Mouse (Mus musculus): ENCODE measurements around the gene Clnk. TPM values are rescaled to one million over a fixed set of nuclear protein-coding genes. Genes with fewer than 3 reads are reported as not detected.
"Not testable (repeated sequence)": the region's sequence is repeated elsewhere in the genome, so short reads cannot be mapped to it uniquely, and the experiment has no call there.

The Clnk gene
- not detected in 2 replicates for polyA plus RNA-seq (2016; fragmentation: Nextera tagmentation; extraction: Ambion mirVana)

DNA sequence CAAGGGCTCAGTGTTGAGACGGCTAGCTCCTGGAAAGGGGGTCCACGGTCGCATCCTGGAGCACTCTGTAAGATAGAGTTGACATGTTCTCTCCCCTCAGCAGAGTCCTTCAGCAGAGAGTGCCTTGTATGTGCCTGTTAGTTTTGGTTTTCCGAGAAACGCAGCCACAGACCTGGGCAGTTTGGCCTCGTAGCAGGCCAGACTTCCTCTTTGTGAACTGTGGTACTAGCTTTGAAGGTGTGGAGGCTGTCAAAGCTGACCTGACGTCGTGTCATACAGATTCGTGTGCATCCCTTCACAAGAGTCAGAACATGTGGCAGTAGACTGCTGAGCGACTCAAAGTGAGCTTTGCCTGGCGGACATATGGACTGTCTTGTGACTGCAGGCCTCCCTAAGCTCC, at the start of gene Clnk:
TSS of gene Clnk (minus strand) at position 191 of the 400 bp plus-strand sequence.
- 71% methylated on average over 11 of the region's 11 CpGs for WGBS
- Histone ChIP-seq H3K27me3 (0 out of 2 replicates have a peak, but pooled peaks cover 3% of the 10 kb centered on the region), H3K4me2 (no peak within 1 kb of the TSS), H3K9ac (replicated peaks) (no peak within 1 kb of the TSS), H3K9me3 (no peaks in the 10 kb centered on the region), H3K4me3 (replicated peaks) (no peak within 1 kb of the TSS), H3K36me3 (no peaks in the 10 kb centered on the region), H3K27ac (no peak within 1 kb of the TSS), H3K4me1 (replicated peaks) (peaks cover 14% of the 10 kb centered on the region)
- no peak for ATAC-seq (ENCODE audit: insufficient number of reproducible peaks, insufficient read depth, low FRiP score, low TSS enrichment, low read depth)

DNA sequence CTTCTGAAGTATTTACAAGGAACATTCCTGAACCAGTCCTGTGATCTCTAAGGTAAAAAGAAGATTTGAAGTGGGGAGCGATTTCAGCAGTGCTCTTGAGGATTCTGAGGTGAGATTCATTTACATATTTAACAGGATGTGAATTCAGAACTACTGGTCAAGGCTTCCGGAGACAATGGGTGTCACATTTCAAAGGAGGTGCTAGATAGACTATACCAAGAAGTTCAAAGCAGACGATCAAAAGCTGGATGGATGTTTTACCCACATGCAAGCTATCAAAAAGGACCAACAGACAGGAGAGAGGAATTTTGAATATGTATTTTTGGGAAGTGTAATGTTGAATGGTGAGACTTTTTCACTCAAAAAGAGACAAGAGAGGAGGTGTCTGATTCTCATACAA, 28.7 kb upstream of the Clnk start:
- Histone ChIP-seq H3K4me3 (replicated peaks) (no peak overlapping the region), H3K9ac (replicated peaks) (no peak overlapping the region), H3K27ac (no peak overlapping the region), H3K4me2 (no peak overlapping the region), H3K27me3 (no peaks in the 10 kb centered on the region), H3K36me3 (no peaks in the 10 kb centered on the region), H3K9me3 (no peaks in the 10 kb centered on the region), H3K4me1 (replicated peaks) (no peaks in the 10 kb centered on the region)
- no peak for ATAC-seq (ENCODE audit: insufficient number of reproducible peaks, insufficient read depth, low FRiP score, low TSS enrichment, low read depth)
- WGBS = 37% methylated on average over 3 of the region's 3 CpGs

DNA sequence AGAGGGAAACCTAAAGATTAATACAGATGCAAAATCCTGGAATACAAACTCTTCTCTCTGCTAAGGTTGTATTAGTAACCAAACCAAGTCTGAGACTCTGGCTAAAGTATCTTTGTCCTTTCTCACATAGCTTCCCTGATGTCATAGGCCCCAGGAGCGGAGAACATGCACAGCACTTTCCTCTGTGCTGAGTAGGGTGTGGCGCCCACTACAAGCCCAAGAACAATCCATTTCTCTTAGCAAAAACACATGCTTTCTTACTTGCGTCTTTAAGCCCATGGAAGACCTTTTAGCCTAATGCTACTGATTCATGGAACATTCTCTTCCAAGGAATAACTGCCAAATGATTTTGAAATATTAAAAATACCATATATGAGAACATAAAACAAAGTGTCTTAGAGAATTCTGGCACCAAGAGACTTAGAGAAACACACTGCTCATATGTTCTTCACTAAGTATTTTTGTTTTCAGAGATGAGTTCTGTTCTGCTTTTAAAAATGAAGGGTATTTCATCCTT, 28.0 kb upstream of the Clnk start:
- 93% methylated on average over 3 of the region's 3 CpGs for WGBS
- Histone ChIP-seq H3K36me3 (no peaks in the 10 kb centered on the region), H3K27ac (no peak overlapping the region), H3K4me1 (replicated peaks) (no peaks in the 10 kb centered on the region), H3K4me2 (no peak overlapping the region), H3K9me3 (no peaks in the 10 kb centered on the region), H3K27me3 (no peaks in the 10 kb centered on the region), H3K4me3 (replicated peaks) (no peak overlapping the region), H3K9ac (replicated peaks) (no peak overlapping the region)
- no peak for ATAC-seq (ENCODE audit: insufficient number of reproducible peaks, insufficient read depth, low FRiP score, low TSS enrichment, low read depth)

DNA sequence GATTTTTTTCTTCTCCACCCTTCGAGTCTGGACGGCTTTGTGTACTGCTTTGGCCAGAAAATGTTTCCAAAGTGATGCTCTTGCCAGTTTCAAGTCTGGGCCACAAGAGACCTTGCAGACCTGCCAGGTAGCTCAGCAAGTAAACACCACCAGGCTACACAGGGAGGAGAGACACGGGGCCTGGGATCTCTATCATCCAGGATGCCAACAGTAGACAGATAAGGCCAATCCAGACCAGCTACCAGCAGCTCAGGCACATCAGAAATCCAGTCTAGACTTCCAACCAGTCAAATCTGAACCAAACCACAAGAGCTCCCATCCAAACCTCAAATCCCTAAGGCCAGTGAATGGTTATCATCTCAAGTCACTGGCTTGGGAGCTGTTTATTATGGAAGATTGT, 26.3 kb upstream of the Clnk start:
- no peaks in the 10 kb centered on the region for H3K36me3 ChIP-seq
- 91% methylated on average over 3 of the region's 3 CpGs for WGBS
- H3K27ac ChIP-seq = no peak overlapping the region
- H3K9me3 ChIP-seq = no peaks in the 10 kb centered on the region
- no peak overlapping the region for H3K9ac ChIP-seq (replicated peaks)
- H3K4me3 ChIP-seq (replicated peaks) = no peak overlapping the region
- no peak overlapping the region for H3K4me2 ChIP-seq
- no peak for ATAC-seq (ENCODE audit: insufficient number of reproducible peaks, insufficient read depth, low FRiP score, low TSS enrichment, low read depth)
- no peaks in the 10 kb centered on the region for H3K4me1 ChIP-seq (replicated peaks)
- no peaks in the 10 kb centered on the region for H3K27me3 ChIP-seq

DNA sequence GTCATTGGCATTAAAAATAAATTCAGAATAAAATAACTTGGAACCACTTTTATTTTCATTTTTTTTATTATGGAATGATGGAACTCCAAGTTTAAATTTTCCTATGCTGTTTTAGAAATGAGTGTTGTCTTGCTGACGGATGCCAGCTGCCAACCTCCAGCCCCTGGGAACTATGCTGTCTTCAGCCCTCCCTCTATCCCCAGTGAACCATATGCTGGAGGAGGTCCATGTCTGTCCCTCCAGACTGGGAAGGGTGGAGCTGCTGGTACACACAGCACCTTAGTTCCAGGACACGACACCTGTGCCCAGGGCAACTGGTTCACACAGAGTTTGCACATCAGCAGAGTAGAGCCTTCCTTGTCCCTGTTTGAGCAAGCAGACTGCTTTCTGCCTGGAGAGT, 22.4 kb upstream of the Clnk start:
- H3K4me1 ChIP-seq (replicated peaks) = 0 out of 2 replicates have a peak, but pooled peaks cover 5% of the 10 kb centered on the region
- H3K27ac ChIP-seq = no peak overlapping the region
- no peaks in the 10 kb centered on the region for H3K36me3 ChIP-seq
- H3K4me2 ChIP-seq = no peak overlapping the region
- no peaks in the 10 kb centered on the region for H3K9me3 ChIP-seq
- H3K9ac ChIP-seq (replicated peaks) = no peak overlapping the region
- WGBS = 70% methylated on average over 2 of the region's 2 CpGs
- H3K4me3 ChIP-seq (replicated peaks) = no peak overlapping the region
- no peak for ATAC-seq (ENCODE audit: insufficient number of reproducible peaks, insufficient read depth, low FRiP score, low TSS enrichment, low read depth)
- no peaks in the 10 kb centered on the region for H3K27me3 ChIP-seq

DNA sequence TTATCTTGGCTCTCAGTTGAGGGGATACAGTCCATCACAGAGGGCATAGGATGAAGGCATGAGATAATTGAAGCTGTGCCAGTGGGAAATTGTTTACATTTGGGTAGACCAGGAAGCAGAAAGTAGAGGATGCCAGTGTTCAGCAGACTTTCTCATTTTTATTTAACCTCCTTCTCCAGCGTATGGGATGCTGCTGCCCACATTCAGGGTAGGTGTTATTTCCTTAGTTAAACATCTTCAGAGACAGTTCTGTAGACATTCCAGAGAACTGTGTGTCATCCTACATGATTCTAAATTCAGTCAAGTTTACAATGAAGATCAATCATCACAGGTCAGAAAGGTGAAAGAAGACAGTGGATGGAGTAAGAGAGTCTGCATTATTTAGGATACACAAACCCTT, 12.0 kb upstream of the Clnk start:
- Histone ChIP-seq H3K36me3 (no peaks in the 10 kb centered on the region), H3K27me3 (no peaks in the 10 kb centered on the region; the same call in 1 of the 2 replicates), H3K27ac (no peak overlapping the region), H3K4me1 (replicated peaks) (no peaks in the 10 kb centered on the region), H3K9me3 (no peaks in the 10 kb centered on the region), H3K4me3 (replicated peaks) (no peak overlapping the region), H3K4me2 (no peak overlapping the region), H3K9ac (replicated peaks) (no peak overlapping the region)
- ATAC-seq (ENCODE audit: insufficient number of reproducible peaks, insufficient read depth, low FRiP score, low TSS enrichment, low read depth) = no peak
- WGBS = 97% methylated on average over 1 of the region's 1 CpGs

DNA sequence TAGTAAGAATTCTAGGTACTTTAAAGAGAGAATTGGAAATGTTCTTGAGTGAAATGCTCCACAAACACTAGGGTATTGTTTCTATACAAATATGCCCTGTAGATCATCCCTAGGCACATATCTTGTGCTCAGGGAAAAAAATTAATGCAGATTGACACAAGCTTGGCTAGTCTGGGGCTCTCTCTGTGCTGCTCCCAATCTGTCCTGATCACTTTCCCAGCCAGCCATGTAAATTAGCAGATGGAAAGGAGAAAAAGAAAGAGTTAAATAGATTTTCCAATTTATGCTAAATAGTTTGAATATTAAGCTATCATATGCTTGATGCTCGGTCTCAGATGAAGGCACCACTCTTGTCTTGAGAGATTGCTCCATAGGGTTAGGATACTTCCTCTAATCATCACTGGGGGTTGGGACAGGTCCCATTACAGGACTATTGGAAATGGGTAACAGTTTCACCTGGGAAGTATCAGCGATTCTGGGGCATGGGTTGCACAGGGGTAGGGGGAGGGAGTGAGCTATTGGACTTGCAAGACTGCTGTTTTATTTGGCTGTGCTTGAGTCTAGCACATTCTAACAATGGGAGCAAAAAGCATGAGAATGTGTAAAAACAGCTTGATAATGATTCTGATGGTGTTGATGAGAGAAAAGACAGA, 10.1 kb upstream of the Clnk start:
- no peak for ATAC-seq (ENCODE audit: insufficient number of reproducible peaks, insufficient read depth, low FRiP score, low TSS enrichment, low read depth)
- WGBS = 87% methylated on average over 2 of the region's 2 CpGs
- Histone ChIP-seq H3K4me3 (replicated peaks) (no peak overlapping the region), H3K4me2 (no peak overlapping the region), H3K4me1 (replicated peaks) (no peaks in the 10 kb centered on the region; the same call in 1 of the 2 replicates), H3K27me3 (no peaks in the 10 kb centered on the region; the same call in 1 of the 2 replicates), H3K9ac (replicated peaks) (no peak overlapping the region), H3K36me3 (no peaks in the 10 kb centered on the region), H3K27ac (no peak overlapping the region), H3K9me3 (no peaks in the 10 kb centered on the region)

DNA sequence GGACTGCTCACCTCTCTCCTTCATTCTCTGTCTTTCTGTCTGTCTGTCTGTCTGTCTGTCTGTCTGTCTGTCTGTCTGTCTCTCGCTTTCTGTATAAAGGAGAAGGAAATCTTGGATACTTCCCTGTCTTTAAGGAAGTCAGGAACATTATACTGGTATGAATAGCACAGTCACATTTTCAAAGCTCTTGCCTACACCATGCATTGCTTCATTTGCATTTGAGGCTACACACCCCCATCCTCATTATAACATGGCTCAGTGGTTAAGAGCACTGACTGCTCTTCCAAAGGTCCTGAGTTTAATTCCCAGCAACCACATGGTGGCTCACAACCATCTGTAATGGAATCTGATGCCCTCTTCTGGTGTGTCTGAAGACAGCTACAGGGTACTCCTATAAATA, 6.0 kb upstream of the Clnk start:
- not testable (repeated sequence) for ATAC-seq (ENCODE audit: insufficient number of reproducible peaks, insufficient read depth, low FRiP score, low TSS enrichment, low read depth); H3K36me3 ChIP-seq; H3K27ac ChIP-seq; H3K4me3 ChIP-seq (replicated peaks); H3K4me1 ChIP-seq (replicated peaks); H3K9me3 ChIP-seq; H3K4me2 ChIP-seq; H3K9ac ChIP-seq (replicated peaks); H3K27me3 ChIP-seq
- 93% methylated on average over 1 of the region's 1 CpGs for WGBS

DNA sequence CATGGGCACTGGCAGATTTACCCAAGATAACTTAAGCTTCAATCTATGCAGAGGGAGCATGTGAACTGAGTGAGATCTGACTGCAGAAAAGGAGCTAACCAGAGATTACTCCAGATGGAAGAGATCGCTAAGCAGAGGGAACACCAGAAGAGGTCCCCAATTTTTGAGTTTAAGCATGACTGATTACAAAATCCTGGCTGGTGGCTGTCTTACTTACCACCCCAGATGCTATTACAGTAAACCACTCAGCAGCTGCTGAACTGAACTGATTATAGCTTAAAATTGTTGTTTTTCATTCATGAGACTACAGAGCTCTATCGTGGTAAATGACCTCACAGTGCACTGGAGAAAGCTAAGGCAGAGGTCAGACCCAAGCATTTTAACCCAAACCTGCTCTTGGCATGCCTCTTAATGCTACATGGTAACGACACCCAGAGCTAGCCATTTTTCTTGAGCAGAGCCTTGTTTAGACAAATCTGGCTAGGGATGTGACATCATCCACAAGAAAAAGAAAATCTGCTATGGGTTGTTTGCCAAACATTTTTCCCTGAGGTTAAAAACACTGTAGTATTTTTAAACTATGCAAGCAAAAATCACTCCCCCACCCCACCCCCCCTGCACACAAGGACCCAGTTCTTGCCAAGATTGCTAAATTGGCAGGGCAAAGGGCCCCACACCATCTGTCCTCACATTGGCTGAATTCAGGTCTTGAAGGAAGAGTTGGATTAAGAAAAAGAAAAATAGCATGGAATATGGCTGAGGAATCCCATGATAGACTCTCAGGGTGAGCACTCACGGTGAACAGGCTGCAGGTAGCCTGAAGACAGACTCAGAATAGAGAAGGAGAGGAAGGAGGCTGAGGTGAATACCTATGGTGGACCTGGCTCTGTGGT, 5.4 kb upstream of the Clnk start:
- no peak overlapping the region for H3K4me2 ChIP-seq
- H3K4me1 ChIP-seq (replicated peaks) = peaks cover 6% of the 10 kb centered on the region; the same call in 1 of the 2 replicates
- ATAC-seq (ENCODE audit: insufficient number of reproducible peaks, insufficient read depth, low FRiP score, low TSS enrichment, low read depth) = no peak; the same call in 1 of the 2 replicates
- H3K36me3 ChIP-seq = no peaks in the 10 kb centered on the region
- no peak overlapping the region for H3K27ac ChIP-seq
- 69% methylated on average over 4 of the region's 4 CpGs for WGBS
- H3K4me3 ChIP-seq (replicated peaks) = no peak overlapping the region
- H3K9me3 ChIP-seq = no peaks in the 10 kb centered on the region
- peaks cover 3% of the 10 kb centered on the region; the same call in 1 of the 2 replicates for H3K27me3 ChIP-seq
- H3K9ac ChIP-seq (replicated peaks) = no peak overlapping the region

DNA sequence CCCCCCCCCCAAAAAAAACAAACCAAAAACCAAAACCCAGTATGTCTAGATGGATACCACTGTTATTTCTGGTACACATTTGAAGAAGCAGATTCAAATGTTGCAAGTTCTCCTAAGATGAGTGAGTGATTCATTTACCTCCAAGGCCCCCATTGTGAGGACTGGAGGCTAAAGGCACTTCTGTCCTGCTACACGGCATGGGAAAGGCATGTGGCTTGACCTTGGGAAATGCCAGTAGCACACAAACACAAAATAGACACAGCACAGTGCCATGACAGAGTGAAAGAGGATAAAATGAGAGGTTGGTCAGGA, 4.8 kb upstream of the Clnk start:
- Histone ChIP-seq H3K27me3 (0 out of 2 replicates have a peak, but pooled peaks cover 3% of the 10 kb centered on the region), H3K9me3 (no peaks in the 10 kb centered on the region), H3K4me3 (replicated peaks) (no peak overlapping the region), H3K36me3 (no peaks in the 10 kb centered on the region), H3K9ac (replicated peaks) (no peak overlapping the region), H3K4me1 (replicated peaks) (peaks cover 6% of the 10 kb centered on the region; the same call in 1 of the 2 replicates), H3K27ac (no peak overlapping the region), H3K4me2 (no peak overlapping the region)
- ATAC-seq (ENCODE audit: insufficient number of reproducible peaks, insufficient read depth, low FRiP score, low TSS enrichment, low read depth) = no peak
- 71% methylated on average over 1 of the region's 1 CpGs for WGBS

DNA sequence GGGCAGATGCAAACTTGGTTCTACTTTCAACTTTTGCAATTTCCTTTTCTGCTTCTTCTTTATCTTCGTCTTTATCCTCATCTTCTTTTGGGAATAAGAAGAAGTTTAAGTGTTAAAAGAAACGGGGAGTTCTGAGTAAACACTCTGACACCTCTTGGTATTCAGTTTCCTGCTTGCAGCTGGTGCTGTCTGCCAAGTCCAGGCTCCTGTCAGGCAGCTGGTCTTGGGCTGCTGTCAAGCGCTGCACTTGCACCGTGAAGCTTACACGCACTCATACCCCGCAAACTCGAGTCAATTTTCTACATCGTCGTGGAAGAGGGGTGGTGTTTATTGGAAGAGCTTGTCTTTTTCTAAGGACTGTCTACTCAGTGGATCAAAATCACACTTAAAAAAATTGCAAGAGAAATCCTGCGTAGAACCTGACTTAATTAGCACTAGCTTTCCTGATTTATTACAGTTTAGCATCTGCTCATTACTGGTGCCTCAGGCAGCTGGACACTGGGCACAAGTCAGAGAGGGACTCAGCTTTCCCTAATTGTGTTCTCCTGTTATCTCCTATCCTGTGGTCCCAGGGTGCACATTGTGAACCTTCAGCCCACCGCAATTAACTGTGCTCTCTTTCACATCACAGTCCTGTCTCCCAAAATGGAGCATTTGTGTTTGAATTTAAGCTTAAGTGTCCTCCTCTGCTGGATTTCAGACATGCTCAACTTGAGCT, 3.5 kb upstream of the Clnk start:
- no peak overlapping the region for H3K9ac ChIP-seq (replicated peaks)
- H3K36me3 ChIP-seq = no peaks in the 10 kb centered on the region
- no peak overlapping the region for H3K27ac ChIP-seq
- H3K4me1 ChIP-seq (replicated peaks) = peaks cover 12% of the 10 kb centered on the region; the same call in 1 of the 2 replicates
- H3K27me3 ChIP-seq = 0 out of 2 replicates have a peak, but pooled peaks cover 3% of the 10 kb centered on the region
- H3K9me3 ChIP-seq = no peaks in the 10 kb centered on the region
- no peak for ATAC-seq (ENCODE audit: insufficient number of reproducible peaks, insufficient read depth, low FRiP score, low TSS enrichment, low read depth)
- no peak overlapping the region for H3K4me3 ChIP-seq (replicated peaks)
- 16% methylated on average over 11 of the region's 11 CpGs for WGBS
- H3K4me2 ChIP-seq = no peak overlapping the region; the same call in 1 of the 2 replicates

Measured in limb, embryonic 12.5 days (tissue).